Mouse (Mus musculus) hindbrain, embryonic 16.5 days (tissue): ENCODE data around the gene Grb10. TPM values are rescaled to one million over a fixed set of nuclear protein-coding genes. Genes with fewer than 3 reads are reported as not detected.

ENCODE experiments used
- ATAC-seq: fragments of 200-750 bp; cut with Nextera tagmentation; 2 replicates; pipeline ENCODE4 v1.8.0; 2017; ENCODE audit warnings: moderate TSS enrichment, moderate library complexity
- H3K27ac ChIP-seq: fragments of 300-500 bp; sonication (generic); 2 replicates; pipeline ENCODE4 v1.5.1; 2014; ENCODE audit warnings: low read depth, mild to moderate bottlenecking, control low read depth, low read length, moderate library complexity
- H3K27me3 ChIP-seq: fragments of 300-500 bp; sonication (generic); replicated peaks from 2 replicates; pipeline ENCODE4 v1.6.1; 2014; ENCODE audit warnings: low read length; ENCODE audit not compliant: control insufficient read depth, insufficient read depth
- H3K36me3 ChIP-seq: fragments of 300-500 bp; sonication (generic); 2 replicates; pipeline ENCODE4 v1.6.1; 2014; ENCODE audit warnings: mild to moderate bottlenecking, low read length, moderate library complexity, mixed read lengths; ENCODE audit not compliant: control insufficient read depth, insufficient read depth
- H3K4me1 ChIP-seq: fragments of 300-500 bp; sonication (generic); 2 replicates; pipeline ENCODE4 v1.6.1; 2014; ENCODE audit warnings: low read depth, low read length; ENCODE audit not compliant: control insufficient read depth, insufficient read depth
- H3K4me2 ChIP-seq: fragments of 300-500 bp; sonication (generic); 2 replicates; pipeline ENCODE4 v1.6.1; 2014; ENCODE audit warnings: mild to moderate bottlenecking, low read length, control low read depth, moderate library complexity
- H3K4me3 ChIP-seq: fragments of 300-500 bp; sonication (generic); 2 replicates; pipeline ENCODE4 v1.5.1; 2014; ENCODE audit warnings: mild to moderate bottlenecking, low read length, control low read depth, moderate library complexity
- H3K9ac ChIP-seq: fragments of 300-500 bp; sonication (generic); 2 replicates; pipeline ENCODE4 v1.6.1; 2014; ENCODE audit warnings: low read depth, mild to moderate bottlenecking, control low read depth, low read length, moderate library complexity
- H3K9me3 ChIP-seq: fragments of 300-500 bp; sonication (generic); 2 replicates; pipeline ENCODE4 v1.6.1; 2014; ENCODE audit warnings: mild to moderate bottlenecking, low read length, moderate library complexity; ENCODE audit not compliant: control insufficient read depth
- WGBS: fragments of 180-500 bp; shearing (Covaris S2); extraction: QIAGEN DNeasy Blood & Tissue Kit; methylation state at CpG from one replicate; pipeline ENCODE4 v1.1.7; 2014; 5-methylcytosine and 5-hydroxymethylcytosine counted together
- polyA plus RNA-seq: library from polyadenylated mRNA; unstranded; fragments of >200 nt; fragmentation: Nextera tagmentation; extraction: Ambion mirVana; gene quantifications from 2 replicates; pipeline ENCODE4 v1.2.1, GENCODE M21; 2015

The Grb10 gene
- polyA plus RNA-seq, 1 experiment from 2014 or later, result 72.7 TPM

- H3K36me3 ChIP-seq, result 0 out of 2 replicates have a peak, but pooled peaks cover 3% of the 10 kb centered on the region
- no peak overlapping the region for H3K4me2 ChIP-seq
- no peaks in the 10 kb centered on the region for H3K27me3 ChIP-seq
- no peaks in the 10 kb centered on the region for H3K4me1 ChIP-seq
- 72% methylated on average over 4 of the region's 4 CpGs for WGBS
- no peaks in the 10 kb centered on the region for H3K9me3 ChIP-seq
- ATAC-seq, result no peak
- no peak overlapping the region for H3K4me3 ChIP-seq
- no peak overlapping the region for H3K9ac ChIP-seq
- H3K27ac ChIP-seq, result no peak overlapping the region
Observed at GRCm38 (mm10) chr11:11948988-11949365, 89.5 kb downstream of the Grb10 start.

- Histone ChIP-seq H3K4me3 (no peak overlapping the region), H3K4me1 (no peaks in the 10 kb centered on the region), H3K4me2 (no peak overlapping the region), H3K27ac (no peak overlapping the region), H3K9me3 (no peaks in the 10 kb centered on the region), H3K36me3 (0 out of 2 replicates have a peak, but pooled peaks cover 6% of the 10 kb centered on the region), H3K27me3 (no peaks in the 10 kb centered on the region), H3K9ac (no peak overlapping the region)
- 61% methylated on average over 9 of the region's 9 CpGs for WGBS
- no peak for ATAC-seq
Observed at GRCm38 (mm10) chr11:11948321-11948987, 90.0 kb downstream of the Grb10 start.

- Histone ChIP-seq H3K4me1 (no peaks in the 10 kb centered on the region), H3K27me3 (no peaks in the 10 kb centered on the region), H3K4me3 (no peak overlapping the region), H3K9me3 (no peaks in the 10 kb centered on the region), H3K9ac (no peak overlapping the region), H3K36me3 (0 out of 2 replicates have a peak, but pooled peaks cover 6% of the 10 kb centered on the region), H3K27ac (no peak overlapping the region), H3K4me2 (no peak overlapping the region)
- WGBS, result 79% methylated on average over 5 of the region's 5 CpGs
- ATAC-seq, result no peak
Observed at GRCm38 (mm10) chr11:11947857-11948256, 90.6 kb downstream of the Grb10 start.

GRCm38 (mm10) chr11:11945766-11946165 is 92.7 kb downstream of the Grb10 start:
- Histone ChIP-seq H3K36me3 (0 out of 2 replicates have a peak, but pooled peaks cover 6% of the 10 kb centered on the region), H3K27ac (no peak overlapping the region), H3K27me3 (no peaks in the 10 kb centered on the region), H3K4me1 (no peaks in the 10 kb centered on the region), H3K4me2 (no peak overlapping the region), H3K9me3 (no peaks in the 10 kb centered on the region), H3K9ac (no peak overlapping the region), H3K4me3 (no peak overlapping the region)
- WGBS, result 96% methylated on average over 4 of the region's 4 CpGs
- no peak for ATAC-seq

- 95% methylated on average over 4 of the region's 4 CpGs for WGBS
- no peak for ATAC-seq
Observed at GRCm38 (mm10) chr11:11944814-11945213, 93.7 kb downstream of the Grb10 start.

GRCm38 (mm10) chr11:11944082-11944349 is 94.5 kb downstream of the Grb10 start:
- H3K4me3 ChIP-seq, result no peak overlapping the region
- no peak overlapping the region for H3K9ac ChIP-seq
- ATAC-seq, result no peak
- no peaks in the 10 kb centered on the region for H3K4me1 ChIP-seq
- no peaks in the 10 kb centered on the region for H3K27me3 ChIP-seq
- 0 out of 2 replicates have a peak, but pooled peaks cover 6% of the 10 kb centered on the region for H3K36me3 ChIP-seq
- no peaks in the 10 kb centered on the region for H3K9me3 ChIP-seq
- H3K4me2 ChIP-seq, result no peak overlapping the region
- H3K27ac ChIP-seq, result no peak overlapping the region

More at GRCm38 (mm10) chr11:11944814-11945213, 93.7 kb downstream of the Grb10 start:
- Histone ChIP-seq H3K36me3 (0 out of 2 replicates have a peak, but pooled peaks cover 6% of the 10 kb centered on the region), H3K27ac (no peak overlapping the region), H3K4me2 (no peak overlapping the region), H3K9ac (no peak overlapping the region), H3K4me3 (no peak overlapping the region), H3K27me3 (no peaks in the 10 kb centered on the region), H3K4me1 (no peaks in the 10 kb centered on the region), H3K9me3 (no peaks in the 10 kb centered on the region)

- Histone ChIP-seq H3K27ac (no peak overlapping the region), H3K9ac (no peak overlapping the region), H3K4me3 (no peak overlapping the region), H3K4me1 (no peaks in the 10 kb centered on the region), H3K27me3 (no peaks in the 10 kb centered on the region), H3K36me3 (0 out of 2 replicates have a peak, but pooled peaks cover 6% of the 10 kb centered on the region), H3K9me3 (no peaks in the 10 kb centered on the region), H3K4me2 (no peak overlapping the region)
- ATAC-seq, result no peak
- 85% methylated on average over 13 of the region's 13 CpGs for WGBS
Observed at GRCm38 (mm10) chr11:11943240-11944081, 95.0 kb downstream of the Grb10 start.

GRCm38 (mm10) chr11:11942320-11943217 is 95.9 kb downstream of the Grb10 start:
- Histone ChIP-seq H3K36me3 (0 out of 2 replicates have a peak, but pooled peaks cover 6% of the 10 kb centered on the region), H3K4me3 (no peak overlapping the region), H3K4me2 (no peak overlapping the region), H3K27ac (no peak overlapping the region), H3K9me3 (no peaks in the 10 kb centered on the region), H3K9ac (no peak overlapping the region), H3K4me1 (no peaks in the 10 kb centered on the region), H3K27me3 (no peaks in the 10 kb centered on the region)
- no peak for ATAC-seq
- WGBS, result 51% methylated on average over 6 of the region's 6 CpGs
